Mouse (Mus musculus) CD8-positive naive resting alpha-beta T cell, adult 57 days (primary cell): ENCODE results near the gene A030005K14Rik. TPM values are rescaled to one million over a fixed set of nuclear protein-coding genes. Genes with fewer than 3 reads are reported as not detected.

Experiments used
- total RNA-seq: library from RNA; stranded (reverse); gene quantifications from one replicate; pipeline ENCODE4 v1.2.4, GENCODE M21; 2023

The A030005K14Rik gene
- total RNA-seq, result not detected

DNA sequence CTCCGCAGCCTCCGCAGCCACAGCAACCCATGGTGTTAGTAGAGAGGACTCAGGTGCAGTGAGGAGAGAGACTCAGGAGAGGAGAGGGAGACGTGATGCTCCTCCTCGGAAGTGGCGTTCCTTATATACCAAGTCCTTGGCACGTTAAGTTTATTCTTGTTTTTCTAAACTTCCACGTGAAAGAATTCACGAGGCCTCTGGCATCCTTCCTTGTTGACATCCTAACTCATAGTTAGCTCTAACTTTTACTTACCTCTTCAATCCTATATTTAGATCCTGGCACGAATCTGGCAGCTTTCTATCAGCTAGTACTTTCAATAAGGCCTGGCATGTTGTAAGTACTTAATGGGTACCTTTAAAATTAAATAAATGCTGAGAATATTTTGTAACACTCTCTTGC, at the start of gene A030005K14Rik:
Gene A030005K14Rik (minus strand): TSS at position 101 of the 400 bp plus-strand sequence.

DNA sequence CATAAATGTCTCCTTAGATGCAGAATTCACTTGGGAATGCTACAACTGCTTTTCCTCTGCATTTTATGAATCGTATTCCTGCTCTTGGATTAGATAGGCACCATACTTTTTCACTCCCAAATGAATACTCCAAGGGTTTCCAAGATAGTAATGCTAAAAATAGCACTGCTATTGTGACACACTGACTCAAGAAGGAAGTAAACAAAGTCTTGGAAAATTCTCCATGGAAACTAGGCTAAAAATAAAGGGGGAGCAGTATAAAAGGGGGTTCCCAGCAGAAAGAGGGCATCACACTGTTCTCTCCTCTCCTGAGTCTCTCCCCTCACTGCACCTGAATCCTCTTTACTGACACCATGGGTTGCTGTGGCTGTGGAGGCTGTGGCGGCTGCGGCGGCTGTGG, 1.5 kb upstream of the A030005K14Rik start, which contains the start of gene Krtap28-13:
Gene Krtap28-13 (plus strand): TSS at position 288 of the 400 bp plus-strand sequence.

GRCm38 (mm10) chr1:83044882-83045427, 14.2 kb downstream of the A030005K14Rik start, which contains the start of gene Gm47969:
Gene Gm47969 (plus strand): TSS chr1:83044932.

DNA sequence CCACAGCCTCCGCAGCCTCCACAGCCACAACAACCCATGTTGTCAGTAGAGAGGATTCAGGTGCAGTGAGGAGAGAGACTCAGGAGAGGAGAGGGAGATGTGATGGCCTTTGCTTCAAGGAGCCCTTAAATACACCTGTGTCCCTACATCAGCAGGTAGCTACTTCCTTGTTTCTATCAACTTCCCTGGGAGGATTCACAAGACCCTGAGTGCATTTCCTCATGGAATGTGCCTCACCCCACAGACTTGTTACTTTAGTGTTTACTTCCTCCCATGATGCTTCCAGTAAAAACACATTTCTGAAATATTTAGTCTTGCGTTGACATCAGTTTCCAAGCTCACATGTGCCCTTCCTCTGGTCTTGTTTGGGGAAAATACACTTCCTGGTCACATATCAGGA, 16.8 kb downstream of the A030005K14Rik start, which contains the start of gene Krtap28-10:
Gene Krtap28-10 (minus strand): TSS at position 101 of the 400 bp plus-strand sequence.

GRCm38 (mm10) chr1:83038109-83038672, 21.0 kb downstream of the A030005K14Rik start, which contains the start of gene Slc19a3:
Gene Slc19a3 (minus strand): TSS chr1:83038448.

Other genes starting within 250 kb of the A030005K14Rik start
- 80.4 TPM for gene Agfg1, start 219.9 kb downstream of the A030005K14Rik start, total RNA-seq
- gene A030005L19Rik, start 146.1 kb downstream of the A030005K14Rik start, total RNA-seq, result 2.7 TPM
- gene A030014E15Rik, start 134.5 kb downstream of the A030005K14Rik start, total RNA-seq, result not detected
- gene Gm6217, start 128.0 kb downstream of the A030005K14Rik start, total RNA-seq, result not detected
- not detected for gene A030003K21Rik, start 116.0 kb downstream of the A030005K14Rik start, total RNA-seq
- not detected for gene Gm7544, start 103.4 kb downstream of the A030005K14Rik start, total RNA-seq
- not detected for gene Gm47955, start 99.1 kb downstream of the A030005K14Rik start, total RNA-seq
- not detected for gene Gm47959, start 58.8 kb downstream of the A030005K14Rik start, total RNA-seq
- gene Slc19a3, start 20.9 kb downstream of the A030005K14Rik start, total RNA-seq, result not detected
- gene Krtap28-10, start 16.9 kb downstream of the A030005K14Rik start, total RNA-seq, result not detected
- not detected for gene Gm47969, start 14.4 kb downstream of the A030005K14Rik start, total RNA-seq
- gene Krtap28-13, start 1.6 kb upstream of the A030005K14Rik start, total RNA-seq, result not detected
- not detected for gene Ccl20, start 57.4 kb upstream of the A030005K14Rik start, total RNA-seq
- not detected for gene Daw1, start 100.4 kb upstream of the A030005K14Rik start, total RNA-seq